Mouse (Mus musculus) E14TG2a.4 (cell line): Measurements from ENCODE around the gene Bcas3.

Experiments
- CTCF ChIP-seq: conservative IDR thresholded peaks from 2 replicates; pipeline ENCODE4 v1.5.1; 2014; ENCODE audit warnings: low read length
- NANOG ChIP-seq: IDR thresholded peaks from 2 replicates; pipeline ENCODE4 v1.6.1; 2014; ENCODE audit warnings: borderline replicate concordance, low read length, mixed read lengths
- POU5F1 ChIP-seq: IDR thresholded peaks from 2 replicates; pipeline ENCODE4 v1.6.1; 2014; ENCODE audit warnings: low read length, borderline replicate concordance

DNA sequence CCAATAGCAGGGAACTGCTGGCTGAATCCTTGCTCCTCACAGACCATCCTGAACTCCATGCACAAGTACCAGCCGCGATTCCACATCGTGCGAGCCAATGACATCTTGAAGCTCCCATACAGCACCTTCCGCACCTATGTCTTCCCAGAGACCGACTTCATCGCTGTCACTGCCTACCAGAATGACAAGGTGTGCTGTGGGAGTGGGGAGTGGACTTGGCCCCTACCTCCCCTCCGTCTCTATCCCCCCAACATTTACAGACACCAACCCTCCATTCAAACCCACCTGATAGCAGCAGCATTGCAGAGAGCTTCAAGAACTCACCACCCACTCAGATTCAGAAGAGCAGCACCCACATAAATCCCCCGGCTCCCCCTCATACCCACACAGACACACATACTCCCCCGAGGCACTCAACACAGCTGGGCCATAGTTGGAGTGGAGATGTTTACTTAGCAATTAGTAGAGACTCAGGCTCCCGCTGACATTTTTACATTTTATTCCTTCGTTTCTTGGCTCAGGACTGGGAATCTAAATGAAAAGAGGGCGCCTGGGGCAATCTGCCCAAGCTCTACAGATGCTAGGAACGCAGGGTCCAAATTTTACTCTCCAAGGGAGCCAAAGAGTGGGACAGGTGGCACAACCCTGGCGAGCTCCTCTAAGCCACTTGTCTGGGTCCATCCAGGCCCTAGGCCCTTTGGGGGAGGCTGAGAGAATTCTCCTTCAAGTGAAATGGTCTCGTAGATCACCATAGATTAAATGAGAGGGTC lies 483.0 kb downstream of the Bcas3 start:
- TF ChIP-seq CTCF: no peak
- TF ChIP-seq NANOG: no peak
- no peak for TF ChIP-seq POU5F1
